Mouse (Mus musculus) lung, postnatal 25 days (tissue): ENCODE measurements around the gene Tmc6.

Source experiments
- DNase-seq: peaks from one replicate; pipeline ENCODE4 v3.0.0; 2022; ENCODE audit warnings: low spot score

Tmc6 gene

GRCm38 (mm10) chr11:117755891-117756290 is 26.1 kb downstream of the Tmc6 start:
- no peak for DNase-seq

DNA sequence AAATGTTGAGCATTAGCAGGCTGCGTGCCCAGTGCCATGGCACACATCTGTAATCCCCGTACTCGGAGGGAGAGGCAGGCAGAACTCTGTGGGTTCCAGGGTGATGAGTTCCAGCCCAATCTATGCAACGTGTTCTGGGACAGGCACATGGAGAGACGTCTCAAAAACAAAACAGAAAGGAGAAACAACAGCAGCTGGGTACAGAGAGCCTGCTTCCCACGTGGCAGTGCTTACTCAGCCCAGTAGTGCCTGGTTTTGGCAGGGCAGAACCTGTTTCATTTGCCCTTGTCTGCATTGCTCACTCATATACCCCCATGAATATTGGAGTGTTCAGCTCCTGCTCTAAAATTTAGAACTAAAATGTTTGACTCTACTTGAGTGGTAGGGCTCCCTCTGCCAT is 30.5 kb downstream of the Tmc6 start:
- no peak for DNase-seq

DNA sequence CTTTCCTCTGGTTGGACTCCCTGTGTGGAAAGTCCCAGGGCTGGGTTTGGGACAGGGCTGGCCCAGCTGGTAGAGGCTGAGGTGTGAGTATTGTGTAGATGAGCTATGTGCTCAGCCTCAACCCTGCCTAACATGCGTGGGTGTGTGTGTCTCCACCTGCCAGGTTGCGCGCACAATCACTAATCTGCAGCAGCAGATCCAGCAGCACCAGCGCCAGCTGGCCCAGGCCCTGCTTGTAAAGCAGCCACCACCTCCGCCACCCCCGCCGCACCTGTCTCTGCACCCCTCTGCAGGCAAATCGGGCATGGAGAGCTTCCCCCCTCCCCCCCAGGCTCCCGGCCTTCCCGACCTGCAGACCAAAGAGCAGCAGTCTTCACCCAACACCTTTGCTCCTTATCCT is 32.6 kb downstream of the Tmc6 start:
- no peak for DNase-seq

- DNase-seq = no peak
Observed at GRCm38 (mm10) chr11:117748628-117749027, 33.4 kb downstream of the Tmc6 start.

DNA sequence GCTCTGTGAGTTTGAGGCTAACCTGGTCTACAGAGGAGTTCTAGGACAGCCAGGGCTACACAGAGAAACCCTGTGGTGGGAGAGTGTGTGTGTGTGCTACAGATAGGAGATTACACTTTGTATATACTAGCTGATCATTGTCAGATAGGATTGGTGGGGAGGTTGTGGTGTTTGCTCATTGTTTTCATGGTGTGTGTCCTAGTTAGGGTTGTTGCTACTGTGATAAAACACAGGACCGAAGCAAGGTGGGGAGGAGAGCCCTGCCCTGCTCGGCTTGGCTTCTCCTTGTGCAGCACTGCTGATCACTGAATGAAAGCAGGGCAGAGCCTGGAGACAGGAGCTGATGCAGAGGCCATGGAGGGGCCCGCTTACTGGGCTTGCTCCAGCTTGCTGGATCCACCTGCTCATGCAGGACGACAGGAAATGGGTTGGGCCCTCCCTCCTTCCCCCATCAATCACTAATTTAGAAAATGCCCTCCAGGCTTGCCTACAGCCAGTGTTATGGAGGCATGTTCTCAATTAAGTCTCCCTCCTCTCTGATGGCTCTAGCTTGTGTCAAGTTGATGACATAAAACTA is 38.5 kb downstream of the Tmc6 start:
- DNase-seq = no peak

- DNase-seq = no peak
Observed at GRCm38 (mm10) chr11:117742715-117743114, 39.3 kb downstream of the Tmc6 start.

DNA sequence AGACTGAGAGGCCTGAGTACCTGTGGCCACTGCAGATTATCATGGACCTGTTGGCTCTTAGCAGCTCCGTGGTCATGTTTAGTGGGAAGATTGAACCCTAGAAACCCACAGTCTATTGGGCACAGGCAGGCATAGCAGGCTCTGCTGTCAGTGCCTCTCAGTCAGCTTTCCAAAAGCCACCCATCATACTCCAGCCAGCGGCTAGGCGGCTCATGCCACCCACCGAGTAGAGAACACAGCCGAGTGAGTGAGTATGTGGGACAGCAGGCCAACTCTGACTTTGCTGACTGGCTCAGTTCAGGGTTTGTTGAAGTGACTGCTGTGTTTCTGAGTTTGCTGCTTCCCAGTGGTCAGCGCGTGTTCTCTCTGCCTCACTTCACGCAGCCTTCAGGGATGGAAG is 39.8 kb downstream of the Tmc6 start:
- no peak for DNase-seq

DNA sequence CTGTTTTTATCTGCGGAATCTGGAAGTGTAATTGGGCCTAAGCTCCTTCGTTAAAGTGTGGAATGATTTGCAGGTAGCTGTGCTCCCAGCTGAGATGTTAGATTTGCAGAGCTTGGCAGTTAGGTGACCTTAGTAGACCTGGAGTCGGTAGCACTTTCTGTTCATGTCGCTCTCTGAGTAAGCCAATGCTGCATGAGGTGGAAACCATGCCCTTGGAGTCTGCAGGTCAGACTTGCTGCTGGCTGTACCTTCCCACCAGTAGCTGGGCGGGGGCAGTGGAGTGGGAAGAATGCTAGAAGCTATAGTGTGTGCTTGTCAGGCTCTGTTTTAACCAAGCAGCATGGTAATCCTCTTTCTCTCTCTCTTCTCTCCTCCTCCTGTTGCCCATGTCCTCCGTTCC is 40.9 kb downstream of the Tmc6 start:
- no peak for DNase-seq

DNA sequence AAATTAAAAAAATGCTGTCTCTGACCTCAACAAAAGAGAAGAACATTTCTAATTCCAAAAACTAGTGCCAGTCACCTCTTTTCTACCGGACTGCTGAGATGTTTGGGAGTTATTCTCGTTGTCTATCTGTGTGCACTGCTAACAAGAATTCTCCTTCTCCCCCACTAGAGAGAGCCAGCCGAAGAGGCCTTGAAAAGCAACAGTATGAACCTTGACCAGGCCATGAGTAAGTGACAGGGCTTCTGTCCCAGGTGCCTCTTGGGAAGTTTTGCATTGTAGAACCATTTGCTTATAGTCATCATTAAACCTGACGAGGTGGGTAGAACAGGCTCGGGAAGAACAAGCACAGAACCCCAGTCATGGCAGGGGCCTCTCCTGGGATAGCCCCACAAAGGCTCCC is 43.9 kb downstream of the Tmc6 start:
- no peak for DNase-seq

DNA sequence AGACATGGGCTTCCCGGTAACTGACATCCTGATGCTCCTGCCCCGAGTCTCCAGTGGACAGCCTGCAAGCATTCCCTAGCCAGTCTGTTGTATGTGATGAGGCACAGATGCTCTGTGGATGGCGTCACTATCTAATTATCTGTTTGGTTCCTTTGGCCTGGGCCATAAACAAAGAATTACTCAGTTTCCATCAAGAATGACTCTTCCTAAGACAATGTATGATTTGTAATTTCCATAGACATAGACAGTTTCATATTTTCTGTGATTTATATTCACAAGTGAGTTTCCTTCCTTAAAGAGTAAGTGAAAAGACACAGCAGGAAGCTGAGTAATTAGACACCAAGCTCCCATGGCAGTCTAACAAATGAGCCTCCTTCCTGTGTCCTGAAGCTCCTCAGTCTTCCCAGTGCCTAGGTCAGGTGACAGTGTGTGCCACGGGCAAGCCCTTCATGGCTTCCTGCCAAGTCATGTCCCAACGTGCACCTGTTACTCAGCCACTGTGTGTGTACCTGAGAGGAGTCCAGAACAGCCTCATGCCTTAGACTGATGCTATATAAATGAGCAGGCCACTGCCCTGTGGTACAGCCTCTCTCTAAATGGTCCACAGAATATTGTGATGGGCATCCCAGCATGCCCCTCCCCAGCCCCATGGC is 45.8 kb downstream of the Tmc6 start:
- peak; percentile 23 for DNase-seq

DNA sequence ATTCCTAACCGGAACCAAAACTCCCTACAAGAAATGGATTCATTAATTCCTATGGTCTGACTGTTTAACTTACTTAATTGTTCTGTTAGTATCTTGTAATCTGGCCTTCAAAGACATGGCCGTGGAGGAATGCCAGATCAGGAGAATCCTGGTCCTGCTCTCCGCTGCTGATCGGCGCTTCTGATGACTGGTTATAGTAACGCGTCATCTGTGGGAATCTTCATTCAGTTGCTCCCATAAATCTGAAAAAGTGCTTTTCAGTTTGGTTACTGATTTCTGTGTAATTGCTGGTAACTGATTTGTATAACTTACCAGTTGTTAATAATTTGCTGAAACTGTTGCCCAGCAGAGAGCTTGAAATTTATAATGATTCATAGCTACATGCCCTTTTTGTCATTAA is 50.5 kb downstream of the Tmc6 start:
- DNase-seq = no peak

GRCm38 (mm10) chr11:117730490-117730838 is 51.5 kb downstream of the Tmc6 start:
- no peak for DNase-seq

DNA sequence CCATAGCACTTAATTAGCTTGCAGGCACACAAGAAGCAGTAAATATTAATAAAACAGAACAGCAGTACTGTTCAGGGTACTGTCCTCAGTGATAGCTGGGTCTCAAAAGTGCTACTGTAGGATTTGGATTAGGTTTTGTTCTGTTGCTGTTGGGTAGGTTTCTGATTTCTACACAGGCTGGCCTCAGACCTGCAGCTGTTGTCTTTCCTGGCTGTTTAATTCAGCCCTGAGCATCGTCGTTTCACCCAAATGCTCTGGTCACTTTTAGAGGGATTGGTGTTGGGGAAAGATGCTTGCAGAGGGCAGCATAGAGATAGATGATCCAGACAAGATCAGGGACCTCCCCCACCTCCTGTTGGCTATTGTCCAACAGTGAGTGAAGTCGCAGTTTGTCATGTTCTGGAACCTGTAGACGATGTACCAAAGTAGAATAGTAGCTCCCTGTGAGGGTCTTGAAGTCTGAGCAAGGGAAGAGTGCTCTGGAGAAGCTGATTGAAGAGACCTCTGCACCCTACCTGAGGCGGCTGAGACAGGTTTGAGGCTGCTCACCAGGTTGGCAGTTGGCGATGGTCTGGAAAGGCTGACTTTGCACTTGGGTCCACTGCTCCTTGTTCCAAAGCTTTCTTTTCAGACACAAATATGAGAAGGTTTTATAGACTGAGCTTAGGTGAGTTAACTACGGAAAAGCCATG is 52.1 kb downstream of the Tmc6 start:
- DNase-seq = no peak

DNA sequence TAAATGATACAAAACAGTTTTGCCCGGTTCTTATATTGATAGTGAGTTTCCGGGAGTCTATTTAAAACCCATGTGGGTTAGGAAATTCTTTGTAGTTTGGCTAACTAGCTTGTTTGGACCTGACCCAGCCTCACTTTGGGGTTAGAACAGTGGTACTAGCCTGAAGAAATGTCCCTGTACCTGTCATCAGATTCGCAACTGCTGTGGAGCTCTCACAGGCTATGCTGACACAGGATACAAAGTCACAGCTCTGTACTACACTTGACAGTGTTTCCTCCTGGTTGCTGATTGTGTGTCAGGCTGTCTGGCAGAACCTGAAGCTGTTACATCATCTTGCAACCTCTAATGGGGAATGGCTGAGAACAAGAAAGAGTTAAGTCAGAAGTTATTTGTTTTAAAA is 52.7 kb downstream of the Tmc6 start:
- no peak for DNase-seq

GRCm38 (mm10) chr11:117728841-117729240 is 53.2 kb downstream of the Tmc6 start:
- DNase-seq = peak; percentile 24

GRCm38 (mm10) chr11:117728245-117728644 is 53.8 kb downstream of the Tmc6 start:
- no peak for DNase-seq

- no peak for DNase-seq
Observed at GRCm38 (mm10) chr11:117727031-117727430, 55.0 kb downstream of the Tmc6 start.

- no peak for DNase-seq
Observed at GRCm38 (mm10) chr11:117724604-117725301, 57.2 kb downstream of the Tmc6 start.

- no peak for DNase-seq
Observed at GRCm38 (mm10) chr11:117718838-117719237, 63.2 kb downstream of the Tmc6 start.
